Comparison of ENCODE assay signal across 16 mouse cellular contexts in genomic region chr4:150072416-150073101, GRCm38 (mm10). TPM values are rescaled to one million over a fixed set of nuclear protein-coding genes. Genes with fewer than 3 reads are reported as not detected.
A peak's percentile ranks its signal among the peaks of the same experiment; 100 is the strongest.
DNase-seq lines count a peak whose midpoint lies in the region; ATAC-seq lines count a peak whose summit lies in the region.
"Had no signal": no experiment of that assay in that cellular context is flagged by ENCODE, and none has a peak within 500 bp of the region (broad histone marks: within the 10 kb centered on the region; RNA-seq: fewer than 3 reads in every experiment).

No protein-coding gene starts in this region.

- H3K36me3 ChIP-seq in midbrain, embryonic 11.5 days (ENCODE audit: control insufficient read depth, insufficient read depth, low read length): no peaks in the 10 kb centered on the region
- H3K36me3 ChIP-seq in midbrain, embryonic 16.5 days (ENCODE audit: control insufficient read depth, insufficient read depth, low read length): no peaks in the 10 kb centered on the region
- H3K36me3 ChIP-seq: embryonic facial prominence, embryonic 12.5 days; midbrain, embryonic 15.5 days had no signal

- ATAC-seq in midbrain, embryonic 11.5 days (ENCODE audit: low FRiP score): no peak
- no peak for ATAC-seq in midbrain, embryonic 16.5 days
- ATAC-seq: forebrain, postnatal 0 days; lung, postnatal 0 days; midbrain, embryonic 15.5 days; Patski had no signal

- peak; percentile 26 to 28 for DNase-seq in cerebellum, adult 18-20 months
- no peak for DNase-seq in cerebellum, postnatal 4 days (ENCODE audit: low spot score in 2 of 2)
- peak; percentile 21 for DNase-seq in midbrain, embryonic 11.5 days (ENCODE audit: low spot score, missing footprints)
- peak; percentile 68 for DNase-seq in R1 (ENCODE audit: low read depth, low spot score)
- DNase-seq in cerebellum, postnatal 14 days: peak; percentile 50 to 51
- DNase-seq in adrenal gland, adult 18-20 months (ENCODE audit: low spot score in 2 of 2): no peak
- no peak for DNase-seq in frontal cortex, postnatal 10 days (ENCODE audit: low spot score in 2 of 2)
- DNase-seq: right cerebral cortex, adult 18-20 months had no signal

- H3K4me3 ChIP-seq in midbrain, embryonic 11.5 days (ENCODE audit: low read depth, low read length): no peak overlapping the region
- H3K4me3 ChIP-seq in midbrain, embryonic 16.5 days (ENCODE audit: low read depth, low read length): no peak overlapping the region
- H3K4me3 ChIP-seq: embryonic facial prominence, embryonic 12.5 days; erythroblast, embryonic 14.5 days; midbrain, embryonic 15.5 days had no signal

- 54% methylated on average over 15 of the region's 15 CpGs for WGBS in midbrain, embryonic 11.5 days
- 55% methylated on average over 15 of the region's 15 CpGs for WGBS in midbrain, embryonic 16.5 days

- no peaks in the 10 kb centered on the region for H3K9me3 ChIP-seq in midbrain, embryonic 11.5 days (ENCODE audit: control insufficient read depth, low read length)
- H3K9me3 ChIP-seq in midbrain, embryonic 16.5 days (replicated peaks; ENCODE audit: control insufficient read depth, low read length, poor library complexity, severe bottlenecking): no peaks in the 10 kb centered on the region
- H3K9me3 ChIP-seq: embryonic facial prominence, embryonic 12.5 days; midbrain, embryonic 15.5 days had no signal

- H3K9ac ChIP-seq in midbrain, embryonic 11.5 days (ENCODE audit: low read length): no peak overlapping the region
- H3K9ac ChIP-seq in midbrain, embryonic 16.5 days (ENCODE audit: low read depth, low read length): no peak overlapping the region
- H3K9ac ChIP-seq: embryonic facial prominence, embryonic 12.5 days; forebrain, postnatal 0 days; midbrain, embryonic 15.5 days had no signal

- no peaks in the 10 kb centered on the region for H3K27me3 ChIP-seq in midbrain, embryonic 11.5 days (ENCODE audit: control insufficient read depth, insufficient read depth, low read length)
- no peaks in the 10 kb centered on the region for H3K27me3 ChIP-seq in midbrain, embryonic 16.5 days (ENCODE audit: control insufficient read depth, insufficient read depth, low read depth, low read length)
- H3K27me3 ChIP-seq: embryonic facial prominence, embryonic 12.5 days; midbrain, embryonic 15.5 days; Patski had no signal

- H3K4me1 ChIP-seq in midbrain, embryonic 11.5 days (ENCODE audit: control insufficient read depth, insufficient read depth, low read length): no peaks in the 10 kb centered on the region
- no peaks in the 10 kb centered on the region for H3K4me1 ChIP-seq in midbrain, embryonic 16.5 days (ENCODE audit: control insufficient read depth, insufficient read depth, low read length)
- H3K4me1 ChIP-seq: midbrain, embryonic 15.5 days had no signal

- no peak overlapping the region for H3K27ac ChIP-seq in midbrain, embryonic 11.5 days (ENCODE audit: low read depth, low read length)
- H3K27ac ChIP-seq in midbrain, embryonic 16.5 days (ENCODE audit: low read length): no peak overlapping the region
- H3K27ac ChIP-seq: embryonic facial prominence, embryonic 12.5 days; midbrain, embryonic 15.5 days had no signal

- no peak overlapping the region for H3K4me2 ChIP-seq in midbrain, embryonic 11.5 days
- no peak overlapping the region for H3K4me2 ChIP-seq in midbrain, embryonic 16.5 days (ENCODE audit: low read length)
- H3K4me2 ChIP-seq: embryonic facial prominence, embryonic 12.5 days; midbrain, embryonic 15.5 days had no signal

RNA-seq across cellular contexts. Expression of gene Gpr157, which starts 14.6 kb away (rescaled TPM):
- polyA plus RNA-seq in midbrain, embryonic 11.5 days (2014; fragmentation: Nextera tagmentation; extraction: Ambion mirVana): 0.10 and 0.15 TPM in 2 replicates
- 0.26 and 0.34 TPM in 2 replicates for polyA plus RNA-seq in midbrain, embryonic 16.5 days (2015; fragmentation: Nextera tagmentation; extraction: Ambion mirVana)
- 1 to 10 TPM; 1.1 to 1.6 TPM for total RNA-seq in adrenal gland, adult 18-20 months (2021)

RNA-seq across cellular contexts. Expression of gene Slc2a5, which starts 46.5 kb away (rescaled TPM):
- 1.1 and 1.6 TPM in 2 replicates for polyA plus RNA-seq in midbrain, embryonic 11.5 days (2014; fragmentation: Nextera tagmentation; extraction: Ambion mirVana)
- 2.1 and 2.9 TPM in 2 replicates for polyA plus RNA-seq in midbrain, embryonic 16.5 days (2015; fragmentation: Nextera tagmentation; extraction: Ambion mirVana)
- 10 to 100 TPM in 1 of 2 experiments, 1 to 10 TPM in 1; 5.9 to 30.2 TPM for total RNA-seq in adrenal gland, adult 18-20 months (2021)
- total RNA-seq: gastrocnemius, adult 18-20 months had no signal
- polyA plus RNA-seq: erythroblast, embryonic 14.5 days; Patski had no signal

Comparison
In these comparisons a context has a peak if more than half of its experiments do, and no peak if none do; other contexts are left out.
1. DNase-seq: peak in cerebellum, adult 18-20 months (2 of 2), midbrain, embryonic 11.5 days (single experiment), R1 (single experiment) and cerebellum, postnatal 14 days (2 of 2); none in cerebellum, postnatal 4 days (0 of 2), adrenal gland, adult 18-20 months (0 of 2) and frontal cortex, postnatal 10 days (0 of 2).